Mouse (Mus musculus) layer of hippocampus, postnatal 36 days (tissue): ENCODE measurements around the gene Msrb2. TPM values are rescaled to one million over a fixed set of nuclear protein-coding genes. Genes with fewer than 3 reads are reported as not detected.

Source experiments
- DNase-seq, 2 experiments: peaks; one replicate each; pipeline ENCODE4 v3.0.0; 2022
- total RNA-seq, 2 experiments: library from RNA; stranded (reverse); gene quantifications; 2 replicates each; pipeline ENCODE4 v1.2.3; 2021

Msrb2 gene
- total RNA-seq, 2 experiments from 2014 or later, result 30.0 to 31.4 TPM

- no peak for DNase-seq
These were observed 19.3 kb downstream of the Msrb2 start for GRCm38 (mm10) chr2:19390411-19391143.

- DNase-seq, result no peak
These were observed 20.4 kb downstream of the Msrb2 start for GRCm38 (mm10) chr2:19391649-19392048.

GRCm38 (mm10) chr2:19392793-19393192, 21.6 kb downstream of the Msrb2 start:
- peak; percentile 10 to 15 for DNase-seq

- DNase-seq, result no peak
These were observed 34.2 kb downstream of the Msrb2 start for GRCm38 (mm10) chr2:19405409-19405808.

GRCm38 (mm10) chr2:19406531-19406930, 35.3 kb downstream of the Msrb2 start:
- DNase-seq, result no peak

GRCm38 (mm10) chr2:19414222-19414965, 43.2 kb downstream of the Msrb2 start:
- DNase-seq, result peak; percentile 61 to 67

- DNase-seq, result peak in 1 of 2 experiments; percentile 21
These were observed 43.9 kb downstream of the Msrb2 start for GRCm38 (mm10) chr2:19415063-19415521.

- DNase-seq, result no peak
These were observed 44.8 kb downstream of the Msrb2 start for GRCm38 (mm10) chr2:19416066-19416465.

- no peak for DNase-seq
These were observed 48.6 kb downstream of the Msrb2 start for GRCm38 (mm10) chr2:19419686-19420345.

- no peak for DNase-seq
These were observed 51.0 kb downstream of the Msrb2 start for GRCm38 (mm10) chr2:19422226-19422625.

GRCm38 (mm10) chr2:19423086-19423485, 51.8 kb downstream of the Msrb2 start:
- DNase-seq, result no peak

- DNase-seq, result no peak
These were observed 57.8 kb downstream of the Msrb2 start for GRCm38 (mm10) chr2:19429031-19429430.

GRCm38 (mm10) chr2:19429691-19430690, 58.8 kb downstream of the Msrb2 start:
- DNase-seq, result no peak

- no peak for DNase-seq
These were observed 59.5 kb downstream of the Msrb2 start for GRCm38 (mm10) chr2:19430746-19431145.

- DNase-seq, result no peak
These were observed 59.9 kb downstream of the Msrb2 start for GRCm38 (mm10) chr2:19431186-19431585.

GRCm38 (mm10) chr2:19431614-19432323, 60.5 kb downstream of the Msrb2 start:
- DNase-seq, result no peak

GRCm38 (mm10) chr2:19444346-19444745, 73.1 kb downstream of the Msrb2 start:
- no peak for DNase-seq
